Mouse (Mus musculus) left cerebral cortex, postnatal 10 days (tissue): ENCODE results near the gene Scamp2. TPM values are rescaled to one million over a fixed set of nuclear protein-coding genes. Genes with fewer than 3 reads are reported as not detected.

Experiments used
- DNase-seq, 2 experiments: peaks; one replicate each; pipeline ENCODE4 v3.0.0; 2021 to 2022; ENCODE audit warnings: low spot score in 2 of 2, mixed read lengths in 1 of 2; ENCODE audit errors: extremely low spot score in 1 of 2
- intact Hi-C: fragments of 180-260 bp; cut with DNase I; formaldehyde crosslinking; loops from one replicate; pipeline ENCODE4 v1.15.1; 2025
- total RNA-seq, 2 experiments: library from RNA; stranded (reverse); gene quantifications; 2 replicates each; pipeline ENCODE4 v1.2.3; 2021

Scamp2 gene
- total RNA-seq, 2 experiments from 2014 or later = 25.7 to 29.9 TPM

DNA sequence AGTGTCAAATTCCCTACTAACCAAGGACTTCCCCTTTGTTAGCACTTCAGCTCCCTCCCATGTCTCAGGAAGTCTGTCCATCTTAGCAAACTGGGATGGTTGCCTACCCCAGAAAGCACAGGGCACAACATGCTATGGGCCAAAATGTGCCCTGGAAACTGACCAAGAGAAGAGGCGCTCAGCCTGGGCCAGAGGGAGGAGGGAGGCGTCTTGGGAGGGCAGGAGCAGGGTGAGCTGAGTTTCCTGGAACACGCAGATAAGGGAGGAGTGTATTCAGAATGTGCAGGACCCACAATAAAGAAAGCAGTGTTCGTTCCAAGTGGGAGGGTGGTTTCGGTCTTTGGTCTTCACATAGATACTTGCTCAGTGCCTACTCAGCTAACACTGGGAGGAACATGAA lies 13.5 kb upstream of the Scamp2 start:
- intact Hi-C loops = no loop called here

GRCm38 (mm10) chr9:57547869-57548268 lies 12.9 kb upstream of the Scamp2 start:
- intact Hi-C loops = no loop called here
- no peak for DNase-seq

More for the DNA sequence above, 13.5 kb upstream of the Scamp2 start:
- no peak for DNase-seq

- no peak for DNase-seq
- intact Hi-C loops = no loop called here
Measured at GRCm38 (mm10) chr9:57549186-57549585, 11.6 kb upstream of the Scamp2 start.

- DNase-seq = no peak
- intact Hi-C loops = no loop called here
Measured at GRCm38 (mm10) chr9:57550126-57550862, 10.4 kb upstream of the Scamp2 start.

GRCm38 (mm10) chr9:57552139-57552887 lies 8.4 kb upstream of the Scamp2 start, which contains the start of gene Mpi:
TSS of gene Mpi (minus strand) at chr9:57552763.
- intact Hi-C loops = no loop called here
- DNase-seq = peak; percentile 76 to 82

- DNase-seq = no peak
- intact Hi-C loops = no loop called here
Measured at GRCm38 (mm10) chr9:57553119-57553518, 7.6 kb upstream of the Scamp2 start.

- no peak for DNase-seq
- intact Hi-C loops = no loop called here
Measured at GRCm38 (mm10) chr9:57554753-57555152, 6.0 kb upstream of the Scamp2 start.

- intact Hi-C loops = no loop called here
- no peak for DNase-seq
Measured at GRCm38 (mm10) chr9:57557215-57557614, 3.5 kb upstream of the Scamp2 start.

- no peak for DNase-seq
- intact Hi-C loops = no loop called here
Measured at GRCm38 (mm10) chr9:57558625-57559024, 2.1 kb upstream of the Scamp2 start.

DNA sequence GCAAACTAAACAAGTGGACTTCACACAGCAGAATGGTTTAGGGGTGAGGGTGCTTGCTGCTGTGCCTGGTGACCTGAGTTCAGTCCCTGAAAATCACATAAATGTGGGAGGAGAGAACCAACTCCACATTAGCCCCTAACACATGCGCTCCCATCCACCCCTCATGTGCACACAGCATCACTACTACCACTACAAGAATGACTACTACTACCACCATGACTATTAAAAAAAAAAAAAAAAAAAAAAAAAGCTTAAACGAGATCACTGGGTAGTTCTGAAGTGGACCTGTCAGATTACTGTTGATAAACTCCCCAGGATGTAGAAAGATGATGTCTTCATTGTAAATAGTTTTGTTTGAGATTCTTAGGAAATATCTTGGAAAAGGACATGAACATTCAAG lies 1.2 kb upstream of the Scamp2 start:
- no peak for DNase-seq
- intact Hi-C loops = no loop called here

DNA sequence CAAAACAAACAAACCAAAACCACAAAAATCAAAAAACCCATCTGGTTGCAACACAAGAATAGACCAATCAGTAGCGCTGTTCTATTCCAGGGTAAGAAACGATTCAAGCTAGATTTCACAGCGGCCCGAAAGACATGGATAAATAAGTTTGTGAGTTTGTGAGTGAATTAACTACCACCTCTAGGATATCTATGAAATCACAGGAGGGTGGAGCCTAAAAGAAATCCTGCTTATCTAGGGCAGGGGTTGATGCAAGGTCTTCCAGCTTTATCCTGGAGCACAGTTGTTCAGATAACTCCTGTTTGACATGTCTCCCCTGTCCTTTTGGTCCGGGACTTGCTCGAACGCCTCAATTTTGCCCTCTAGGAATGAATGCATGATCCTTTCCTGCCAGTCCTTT lies 480 bp upstream of the Scamp2 start:
- no peak for DNase-seq
- intact Hi-C loops = no loop called here

GRCm38 (mm10) chr9:57561711-57562099 lies 962 bp downstream of the Scamp2 start:
- DNase-seq = no peak
- intact Hi-C loops = no loop called here

GRCm38 (mm10) chr9:57562896-57563372 lies 2.2 kb downstream of the Scamp2 start:
- DNase-seq = peak in 1 of 2 experiments; percentile 53
- intact Hi-C loops = no loop called here

- DNase-seq = no peak
- intact Hi-C loops = no loop called here
Measured at GRCm38 (mm10) chr9:57564609-57565008, 3.9 kb downstream of the Scamp2 start.

DNA sequence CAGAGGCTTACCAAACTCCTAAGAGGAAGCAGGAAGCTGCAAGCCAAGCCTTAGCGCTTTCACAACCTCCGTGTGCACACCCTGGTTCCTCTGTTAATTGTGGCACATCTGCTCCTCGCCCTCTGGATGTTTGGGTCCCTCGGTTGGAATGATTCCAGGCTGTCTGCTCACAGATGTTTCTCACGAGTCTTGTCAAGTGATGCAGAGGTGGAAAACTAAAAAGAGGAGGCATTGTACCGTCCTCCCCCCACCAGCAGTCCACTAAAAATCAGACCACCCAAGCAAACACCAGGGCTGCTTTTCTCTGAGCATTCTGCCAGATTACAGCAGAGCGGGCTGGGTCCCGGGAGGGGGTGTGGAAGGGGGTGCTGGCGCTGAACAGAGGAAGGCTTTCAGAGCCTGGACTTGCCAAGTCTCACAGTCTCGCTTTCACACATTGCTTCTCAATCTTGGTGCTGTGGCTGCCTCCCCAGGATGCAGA lies 5.0 kb downstream of the Scamp2 start:
- intact Hi-C loops = no loop called here
- DNase-seq = peak; percentile 76 to 81

- DNase-seq = no peak
- intact Hi-C loops = no loop called here
Measured at GRCm38 (mm10) chr9:57566846-57567245, 6.1 kb downstream of the Scamp2 start.

- DNase-seq = no peak
- intact Hi-C loops = no loop called here
Measured at GRCm38 (mm10) chr9:57568500-57568899, 7.8 kb downstream of the Scamp2 start.

DNA sequence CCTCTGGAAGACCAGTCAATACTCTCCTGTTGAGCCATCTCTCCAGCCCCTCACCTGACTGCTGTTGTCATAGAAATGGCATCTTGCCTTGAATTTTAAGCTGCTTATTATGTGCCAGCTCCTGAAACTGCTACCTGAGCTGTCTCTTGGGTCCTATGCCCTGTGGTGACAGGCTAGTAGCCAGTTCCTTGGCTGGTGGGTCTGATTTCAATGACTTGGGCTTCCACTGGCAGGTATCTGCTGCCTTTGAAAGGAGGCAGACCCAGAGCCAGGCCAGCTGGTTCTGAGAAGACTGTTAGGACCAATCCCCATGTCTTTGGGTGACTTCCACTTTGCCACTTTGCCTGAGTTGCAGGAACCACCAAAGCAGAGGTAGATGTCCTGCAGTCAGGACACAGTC lies 13.7 kb downstream of the Scamp2 start:
- no peak for DNase-seq
- intact Hi-C loops = no loop called here

DNA sequence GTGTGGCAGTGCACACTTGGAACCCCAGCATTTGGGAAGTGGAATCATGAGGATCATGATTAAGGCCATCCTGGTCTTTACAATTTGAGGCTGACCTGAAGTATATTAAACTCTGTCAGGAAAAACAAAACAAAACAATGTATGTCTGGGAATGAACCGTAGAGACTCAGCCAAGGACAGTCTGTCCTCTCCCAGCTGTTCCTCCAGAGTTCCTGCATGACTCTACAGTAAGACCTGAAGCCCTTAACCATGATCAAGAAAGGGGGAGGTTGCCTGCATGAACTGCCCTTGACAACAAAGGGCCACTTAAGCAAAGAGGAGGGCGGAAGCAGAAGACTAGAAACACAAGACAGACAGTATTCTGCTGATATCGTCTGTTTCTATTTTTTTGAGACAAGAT lies 14.8 kb downstream of the Scamp2 start:
- intact Hi-C loops = no loop called here
- no peak for DNase-seq
